Mouse (Mus musculus) stomach, embryonic 15.5 days (tissue): ENCODE results near the gene Lats1. TPM values are rescaled to one million over a fixed set of nuclear protein-coding genes. Genes with fewer than 3 reads are reported as not detected.

Experiments
- ATAC-seq: fragments of 200-750 bp; cut with Nextera tagmentation; 2 replicates; pipeline ENCODE4 v1.8.0; 2017; ENCODE audit warnings: low read depth, moderate number of reproducible peaks, moderate TSS enrichment; ENCODE audit not compliant: insufficient read depth, low FRiP score
- H3K27ac ChIP-seq: fragments of 300-500 bp; sonication (generic); 2 replicates; pipeline ENCODE4 v1.5.1; 2015; ENCODE audit warnings: mild to moderate bottlenecking, inconsistent platforms
- H3K27me3 ChIP-seq: fragments of 300-500 bp; sonication (generic); replicated peaks from 2 replicates; pipeline ENCODE4 v1.6.1; 2015; ENCODE audit warnings: inconsistent platforms
- H3K36me3 ChIP-seq: fragments of 300-500 bp; sonication (generic); 2 replicates; pipeline ENCODE4 v1.6.1; 2015; ENCODE audit warnings: inconsistent platforms
- H3K4me1 ChIP-seq: fragments of 300-500 bp; sonication (generic); 2 replicates; pipeline ENCODE4 v1.6.1; 2015; ENCODE audit warnings: inconsistent platforms
- H3K4me2 ChIP-seq: fragments of 300-500 bp; sonication (generic); 2 replicates; pipeline ENCODE4 v1.6.1; 2015; ENCODE audit warnings: mild to moderate bottlenecking, inconsistent platforms
- H3K4me3 ChIP-seq: fragments of 300-500 bp; sonication (generic); replicated peaks from 2 replicates; pipeline ENCODE4 v1.5.1; 2015; ENCODE audit warnings: inconsistent platforms
- H3K9ac ChIP-seq: fragments of 300-500 bp; sonication (generic); 2 replicates; pipeline ENCODE4 v1.6.1; 2015; ENCODE audit warnings: inconsistent platforms
- H3K9me3 ChIP-seq: fragments of 300-500 bp; sonication (generic); 2 replicates; pipeline ENCODE4 v1.6.1; 2016; ENCODE audit warnings: inconsistent platforms
- WGBS: fragments of 180-500 bp; shearing (Covaris S2); methylation state at CpG from one replicate; pipeline ENCODE4 v1.1.7; 2015; 5-methylcytosine and 5-hydroxymethylcytosine counted together
- polyA plus RNA-seq: library from polyadenylated mRNA; unstranded; fragments of >200 nt; fragmentation: Nextera tagmentation; extraction: Ambion mirVana; gene quantifications from 2 replicates; pipeline ENCODE4 v1.2.1, GENCODE M21; 2015

Gene Lats1
- polyA plus RNA-seq, 1 experiment from 2014 or later = 8.4 TPM

DNA sequence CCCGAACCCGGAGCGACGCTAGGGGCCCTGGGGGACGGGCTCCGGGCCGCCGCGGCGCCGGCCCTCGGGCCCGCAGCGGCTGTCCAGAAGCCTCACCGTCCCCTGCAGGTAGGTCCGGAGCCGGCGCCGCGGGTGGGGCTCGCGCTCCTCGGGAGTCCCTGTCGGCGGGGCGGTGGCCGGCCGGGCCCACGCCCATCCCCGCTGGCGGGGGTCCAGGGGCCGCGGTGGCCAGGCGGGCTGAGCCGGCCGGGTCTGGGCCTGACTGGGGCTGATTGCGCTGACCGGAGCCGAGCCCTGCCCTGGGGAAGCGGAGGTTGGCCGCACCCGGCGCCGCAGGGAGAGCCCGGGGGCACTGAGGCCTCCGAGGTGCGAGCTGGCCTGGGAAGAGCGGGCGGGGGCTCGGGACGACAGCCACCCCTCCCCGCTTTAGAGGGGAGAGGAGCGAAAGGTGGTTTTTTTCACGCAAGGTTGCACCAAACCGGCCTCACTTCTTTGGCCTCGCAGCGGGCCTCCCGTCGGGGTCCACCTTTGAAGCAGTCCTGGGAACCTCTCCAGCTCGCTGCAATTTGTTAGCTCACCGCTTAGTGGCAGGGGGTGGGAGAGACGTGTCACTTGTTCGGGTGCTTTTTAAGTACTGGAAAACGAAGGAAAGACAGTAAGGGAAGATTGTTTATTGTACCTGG is 470 bp downstream of the Lats1 start:
- Histone ChIP-seq H3K4me3 (peak overlapping the region; percentile 72), H3K36me3 (peaks cover 12% of the 10 kb centered on the region), H3K27ac (peak overlapping the region; percentile 97), H3K4me1 (peaks cover 17% of the 10 kb centered on the region), H3K9ac (peak overlapping the region; percentile 97), H3K4me2 (peak overlapping the region; percentile 73), H3K27me3 (no peaks in the 10 kb centered on the region), H3K9me3 (no peaks in the 10 kb centered on the region)
- WGBS = under 1% methylated on average over 53 of the region's 64 CpGs
- peak; percentile 89 for ATAC-seq

DNA sequence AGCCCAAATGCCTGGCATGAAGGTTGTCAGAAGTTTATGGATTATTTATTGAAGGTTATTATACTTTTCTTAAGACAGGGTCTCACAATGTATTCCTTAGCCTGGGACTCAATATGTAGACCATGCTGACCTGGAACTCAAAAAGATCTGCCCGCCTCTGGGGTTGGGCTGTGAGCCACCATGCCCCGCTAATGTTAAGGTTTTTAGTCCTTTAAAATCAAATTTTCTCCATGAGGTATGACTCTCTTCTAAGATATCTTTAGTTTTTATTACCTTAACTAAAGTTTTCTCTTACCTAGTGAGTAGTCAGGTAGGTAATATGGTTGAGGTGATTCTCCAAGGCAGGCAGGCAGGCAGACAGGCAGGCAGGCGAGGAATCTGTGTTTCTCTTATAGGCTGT is 1.2 kb downstream of the Lats1 start:
- Histone ChIP-seq H3K27ac (no peak overlapping the region), H3K9ac (peak overlapping the region; percentile 97; the same call in 1 of the 2 replicates), H3K36me3 (peaks cover 7% of the 10 kb centered on the region; the same call in 1 of the 2 replicates), H3K4me1 (peaks cover 17% of the 10 kb centered on the region), H3K27me3 (no peaks in the 10 kb centered on the region), H3K4me2 (peak overlapping the region; percentile 73), H3K9me3 (no peaks in the 10 kb centered on the region), H3K4me3 (peak overlapping the region; percentile 72)
- no peak for ATAC-seq
- 38% methylated on average over 3 of the region's 3 CpGs for WGBS

- Histone ChIP-seq H3K4me1 (peaks cover 5% of the 10 kb centered on the region; the same call in 1 of the 2 replicates), H3K27ac (no peak overlapping the region), H3K27me3 (no peaks in the 10 kb centered on the region), H3K36me3 (no peaks in the 10 kb centered on the region; the same call in 1 of the 2 replicates), H3K4me2 (no peak overlapping the region), H3K9me3 (no peaks in the 10 kb centered on the region), H3K4me3 (no peak overlapping the region), H3K9ac (no peak overlapping the region)
- no peak for ATAC-seq
- 92% methylated on average over 6 of the region's 6 CpGs for WGBS
Measured at GRCm38 (mm10) chr10:7686902-7687301, 5.9 kb downstream of the Lats1 start.

GRCm38 (mm10) chr10:7695286-7695685 is 14.3 kb downstream of the Lats1 start:
- no peak for ATAC-seq
- H3K27ac ChIP-seq = no peak overlapping the region
- no peak overlapping the region for H3K4me2 ChIP-seq
- H3K9ac ChIP-seq = no peak overlapping the region
- H3K4me1 ChIP-seq = no peaks in the 10 kb centered on the region
- peaks cover 39% of the 10 kb centered on the region for H3K36me3 ChIP-seq
- H3K9me3 ChIP-seq = no peaks in the 10 kb centered on the region
- H3K27me3 ChIP-seq = no peaks in the 10 kb centered on the region
- no peak overlapping the region for H3K4me3 ChIP-seq

GRCm38 (mm10) chr10:7700120-7700519 is 19.1 kb downstream of the Lats1 start:
- Histone ChIP-seq H3K27ac (no peak overlapping the region), H3K4me3 (no peak overlapping the region), H3K36me3 (peaks cover 45% of the 10 kb centered on the region), H3K9me3 (no peaks in the 10 kb centered on the region), H3K4me1 (no peaks in the 10 kb centered on the region), H3K9ac (no peak overlapping the region), H3K4me2 (no peak overlapping the region), H3K27me3 (no peaks in the 10 kb centered on the region)
- WGBS = 83% methylated on average over 3 of the region's 3 CpGs
- no peak for ATAC-seq

DNA sequence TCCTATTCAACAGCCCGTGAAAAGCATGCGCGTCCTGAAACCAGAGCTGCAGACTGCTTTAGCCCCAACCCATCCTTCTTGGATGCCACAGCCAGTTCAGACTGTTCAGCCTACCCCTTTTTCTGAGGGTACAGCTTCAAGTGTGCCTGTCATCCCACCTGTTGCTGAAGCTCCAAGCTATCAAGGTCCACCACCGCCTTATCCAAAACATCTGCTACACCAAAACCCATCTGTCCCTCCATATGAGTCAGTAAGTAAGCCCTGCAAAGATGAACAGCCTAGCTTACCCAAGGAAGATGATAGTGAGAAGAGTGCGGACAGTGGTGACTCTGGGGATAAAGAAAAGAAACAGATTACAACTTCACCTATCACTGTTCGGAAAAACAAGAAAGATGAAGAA is 21.6 kb downstream of the Lats1 start:
- H3K9ac ChIP-seq = no peak overlapping the region
- H3K9me3 ChIP-seq = no peaks in the 10 kb centered on the region
- H3K4me2 ChIP-seq = no peak overlapping the region
- no peak overlapping the region for H3K27ac ChIP-seq
- peaks cover 45% of the 10 kb centered on the region for H3K36me3 ChIP-seq
- ATAC-seq = no peak
- H3K27me3 ChIP-seq = no peaks in the 10 kb centered on the region
- no peak overlapping the region for H3K4me3 ChIP-seq
- 94% methylated on average over 6 of the region's 6 CpGs for WGBS
- no peaks in the 10 kb centered on the region for H3K4me1 ChIP-seq

GRCm38 (mm10) chr10:7710121-7710520 is 29.1 kb downstream of the Lats1 start:
- H3K4me2 ChIP-seq = no peak overlapping the region
- no peaks in the 10 kb centered on the region for H3K9me3 ChIP-seq
- 92% methylated on average over 5 of the region's 5 CpGs for WGBS
- no peak overlapping the region for H3K9ac ChIP-seq
- peaks cover 39% of the 10 kb centered on the region; the same call in 1 of the 2 replicates for H3K36me3 ChIP-seq
- H3K27me3 ChIP-seq = no peaks in the 10 kb centered on the region
- no peak overlapping the region for H3K27ac ChIP-seq
- no peak overlapping the region for H3K4me3 ChIP-seq
- H3K4me1 ChIP-seq = no peaks in the 10 kb centered on the region
- no peak for ATAC-seq

- H3K36me3 ChIP-seq = peaks cover 37% of the 10 kb centered on the region; the same call in 1 of the 2 replicates
- H3K27me3 ChIP-seq = no peaks in the 10 kb centered on the region
- 90% methylated on average over 13 of the region's 13 CpGs for WGBS
Measured at GRCm38 (mm10) chr10:7712506-7712905, 31.5 kb downstream of the Lats1 start.

DNA sequence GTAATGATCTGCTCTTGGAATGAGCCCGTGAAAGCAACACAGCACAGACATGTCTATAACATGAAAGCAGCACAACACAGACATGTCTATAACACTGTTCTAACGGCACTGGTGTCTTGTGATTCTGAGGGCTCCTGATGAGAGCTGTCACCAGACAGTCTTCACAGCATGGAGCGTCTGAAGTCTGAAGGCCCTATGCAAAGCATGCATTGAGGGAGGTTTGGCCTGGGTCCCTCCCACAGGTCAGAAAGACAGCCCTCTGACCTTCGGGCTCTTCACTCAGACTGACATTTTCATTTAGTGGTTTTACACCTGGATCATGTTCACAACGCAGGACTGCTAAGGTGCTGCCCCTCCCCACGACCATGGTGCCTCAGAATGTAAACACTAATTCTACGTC is 34.0 kb downstream of the Lats1 start:
- H3K36me3 ChIP-seq = peaks cover 28% of the 10 kb centered on the region; the same call in 1 of the 2 replicates
- whole genome bisulfite sequencing = 58% methylated on average over 7 of the region's 7 CpGs
- no peak for ATAC-seq
- H3K9me3 ChIP-seq = no peaks in the 10 kb centered on the region
- H3K4me1 ChIP-seq = no peaks in the 10 kb centered on the region
- H3K4me2 ChIP-seq = no peak overlapping the region
- H3K4me3 ChIP-seq = no peak overlapping the region
- H3K27ac ChIP-seq = no peak overlapping the region
- H3K9ac ChIP-seq = no peak overlapping the region
- H3K27me3 ChIP-seq = no peaks in the 10 kb centered on the region

More at GRCm38 (mm10) chr10:7712506-7712905, 31.5 kb downstream of the Lats1 start:
- H3K4me1 ChIP-seq = no peaks in the 10 kb centered on the region
- no peaks in the 10 kb centered on the region for H3K9me3 ChIP-seq
- no peak overlapping the region for H3K9ac ChIP-seq
- no peak overlapping the region for H3K4me2 ChIP-seq
- H3K27ac ChIP-seq = no peak overlapping the region
- H3K4me3 ChIP-seq = no peak overlapping the region
- no peak for ATAC-seq

- H3K4me3 ChIP-seq = peak within 1 kb of the TSS; percentile 72
- WGBS = 0% methylated on average over 49 of the region's 49 CpGs
- H3K4me2 ChIP-seq = peak within 1 kb of the TSS; percentile 68
- H3K27me3 ChIP-seq = no peaks in the 10 kb centered on the region
- H3K36me3 ChIP-seq = no peaks in the 10 kb centered on the region
- H3K9ac ChIP-seq = peak within 1 kb of the TSS; percentile 76
- no peaks in the 10 kb centered on the region for H3K9me3 ChIP-seq
- H3K27ac ChIP-seq = peak within 1 kb of the TSS; percentile 74
- 0 out of 2 replicates have a peak, but pooled peaks cover 3% of the 10 kb centered on the region for H3K4me1 ChIP-seq
- ATAC-seq = peak; percentile 97
Measured at GRCm38 (mm10) chr10:7725751-7726500, 44.9 kb downstream of the Lats1 start, which contains the start of gene Katna1. Gene Katna1 (plus strand): TSS chr10:7726000.

DNA sequence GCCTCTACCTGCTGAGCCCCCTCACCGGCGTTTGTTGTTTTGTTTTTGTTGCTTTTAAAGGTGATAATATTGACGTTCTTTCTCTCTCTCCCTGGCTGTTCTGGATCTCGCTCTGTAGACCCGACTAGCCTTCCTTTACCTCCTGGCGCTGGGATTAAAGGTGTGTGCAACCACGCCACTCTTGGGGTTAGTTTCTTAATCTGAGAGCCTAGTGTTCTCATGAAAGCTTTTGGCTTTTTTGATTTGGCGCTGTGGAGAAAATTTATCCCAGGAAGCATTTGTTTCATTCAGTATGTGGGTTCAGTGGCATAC is 45.4 kb downstream of the Lats1 start:
- peak overlapping the region; percentile 72 for H3K4me3 ChIP-seq
- WGBS = under 1% methylated on average over 8 of the region's 8 CpGs
- H3K4me2 ChIP-seq = peak overlapping the region; percentile 68
- peak overlapping the region; percentile 76 for H3K9ac ChIP-seq
- 0 out of 2 replicates have a peak, but pooled peaks cover 3% of the 10 kb centered on the region for H3K4me1 ChIP-seq
- H3K36me3 ChIP-seq = no peaks in the 10 kb centered on the region
- H3K9me3 ChIP-seq = no peaks in the 10 kb centered on the region
- peak overlapping the region; percentile 74 for H3K27ac ChIP-seq
- no peaks in the 10 kb centered on the region for H3K27me3 ChIP-seq
- ATAC-seq = no peak

- no peak for ATAC-seq
- Histone ChIP-seq H3K4me3 (peak overlapping the region; percentile 72), H3K4me1 (0 out of 2 replicates have a peak, but pooled peaks cover 3% of the 10 kb centered on the region), H3K27me3 (no peaks in the 10 kb centered on the region), H3K9ac (no peak overlapping the region), H3K27ac (no peak overlapping the region), H3K4me2 (peak overlapping the region; percentile 68), H3K36me3 (no peaks in the 10 kb centered on the region), H3K9me3 (no peaks in the 10 kb centered on the region)
- WGBS = 10% methylated on average over 3 of the region's 3 CpGs
Measured at GRCm38 (mm10) chr10:7727011-7727410, 46.0 kb downstream of the Lats1 start.
